Mouse (Mus musculus) lung, adult 2 months (tissue): ENCODE data around the gene Usp24.

ENCODE experiments used
- CTCF ChIP-seq: fragments of 200-500 bp; IDR thresholded peaks from 2 replicates; pipeline ENCODE4 v1.5.1; 2011; ENCODE audit warnings: mild to moderate bottlenecking, low read length, control low read depth; ENCODE audit not compliant: insufficient read depth
- POLR2A ChIP-seq: fragments of 200-500 bp; IDR thresholded peaks from 2 replicates; pipeline ENCODE4 v1.6.1; 2011; ENCODE audit warnings: low read depth, mild to moderate bottlenecking, control low read depth, low read length, borderline replicate concordance; ENCODE audit errors: extremely low read depth

- TF ChIP-seq CTCF (no peak), POLR2A (no peak)
Measured at GRCm38 (mm10) chr4:106467420-106468110, 151.6 kb downstream of the Usp24 start.
